Mouse (Mus musculus): ENCODE data around the gene Kif1a.

Kif1a gene

DNA sequence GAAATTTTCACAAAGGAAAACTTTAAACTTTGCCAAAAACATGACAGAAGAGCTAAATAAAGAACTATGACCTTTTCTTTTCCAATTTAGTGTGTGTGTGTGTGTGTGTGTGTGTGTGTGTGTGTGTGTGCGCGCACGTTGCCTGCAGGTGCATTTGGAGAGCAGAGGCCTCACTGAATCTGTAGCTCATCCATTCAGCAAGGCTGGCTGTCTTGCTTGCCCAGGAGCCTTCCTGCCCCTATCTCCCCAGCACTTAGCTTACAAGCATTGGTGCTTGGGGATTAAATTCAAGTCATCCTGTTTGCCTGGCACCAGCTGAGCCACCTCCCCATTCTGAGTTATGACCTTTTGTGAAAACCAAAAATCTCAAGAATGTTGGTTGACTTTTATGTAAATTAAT is 9.2 kb downstream of the Kif1a start:
- DNase-seq = no peak

DNA sequence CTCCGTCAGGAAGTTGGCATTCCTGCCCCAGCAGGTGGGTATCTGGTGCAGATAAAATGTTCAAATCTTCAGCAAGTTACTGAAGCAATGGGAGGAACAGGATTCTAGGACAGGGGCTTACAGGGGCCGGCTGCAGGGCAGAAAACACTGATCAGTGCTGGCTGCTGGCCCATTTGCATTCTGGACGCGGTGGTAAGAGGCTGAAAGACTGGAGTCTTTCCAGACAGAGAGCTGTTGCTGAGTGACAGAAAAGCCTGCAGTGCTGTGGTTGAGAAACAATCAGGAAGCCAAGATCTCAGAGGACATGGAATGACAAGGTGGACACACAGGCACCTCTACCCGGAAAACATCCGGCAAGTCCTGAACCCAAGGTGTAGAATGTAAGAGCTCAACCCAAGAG is 16.6 kb downstream of the Kif1a start:
- no peak for DNase-seq

DNA sequence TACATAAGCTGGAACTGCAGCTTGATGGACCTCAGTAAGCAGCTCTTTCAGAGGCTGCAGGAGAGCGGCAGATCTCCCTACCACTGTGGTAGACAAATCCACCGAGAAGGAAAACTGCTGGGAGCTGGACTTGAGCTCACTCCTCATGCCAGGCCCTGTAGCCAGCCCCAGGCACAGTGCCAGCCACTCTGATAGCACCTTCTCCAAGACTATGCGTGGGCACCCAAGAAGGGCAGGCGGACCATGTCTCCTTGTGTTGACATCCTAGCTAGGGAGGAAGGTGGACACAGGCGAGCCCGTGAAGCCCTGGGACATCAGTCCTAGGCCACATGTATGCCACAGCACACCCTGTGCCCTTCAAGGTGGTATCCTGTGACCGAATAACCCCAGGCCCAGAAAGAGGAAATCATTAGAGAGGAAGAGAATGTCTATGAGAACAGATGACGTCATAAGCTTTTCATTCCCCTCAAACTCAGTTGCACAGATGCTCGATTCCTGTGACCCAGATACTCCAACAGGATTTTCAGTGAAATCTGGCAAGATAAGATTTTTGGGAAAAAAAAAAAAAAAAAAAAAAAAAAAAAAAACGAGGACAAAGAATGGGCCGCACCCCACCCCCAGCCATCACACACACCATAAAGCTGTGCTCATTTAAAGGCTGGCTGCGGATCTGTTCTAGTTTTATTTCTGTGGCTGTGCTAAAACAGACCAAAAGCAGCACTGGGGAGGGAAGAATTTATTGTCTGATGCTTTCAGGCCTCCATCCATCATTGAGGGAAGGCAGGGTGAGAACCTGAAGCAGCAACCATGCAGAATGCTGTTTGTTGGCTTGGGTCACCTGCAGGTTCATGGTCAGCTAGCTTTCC is 18.1 kb downstream of the Kif1a start:
- no peak for DNase-seq

DNA sequence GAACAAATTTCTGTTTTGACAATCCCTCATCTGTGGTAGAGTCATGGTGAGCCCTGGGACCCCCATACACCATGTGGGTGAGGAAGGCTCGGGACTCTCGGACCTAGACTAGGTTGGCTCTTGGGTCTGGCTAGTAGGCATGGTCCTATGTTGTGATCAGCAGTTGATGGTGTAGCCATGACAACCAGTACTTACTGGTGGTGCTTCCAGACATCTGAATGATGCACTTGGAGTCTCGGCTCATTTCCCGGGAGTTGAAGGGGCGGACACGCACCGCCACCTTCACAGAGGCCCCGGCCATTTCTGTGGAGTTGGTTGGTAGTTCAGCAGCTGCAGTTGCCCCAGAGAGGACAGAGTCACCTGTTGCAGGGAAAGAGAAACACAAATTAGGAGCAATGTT is 19.6 kb downstream of the Kif1a start:
- DNase-seq = no peak

DNA sequence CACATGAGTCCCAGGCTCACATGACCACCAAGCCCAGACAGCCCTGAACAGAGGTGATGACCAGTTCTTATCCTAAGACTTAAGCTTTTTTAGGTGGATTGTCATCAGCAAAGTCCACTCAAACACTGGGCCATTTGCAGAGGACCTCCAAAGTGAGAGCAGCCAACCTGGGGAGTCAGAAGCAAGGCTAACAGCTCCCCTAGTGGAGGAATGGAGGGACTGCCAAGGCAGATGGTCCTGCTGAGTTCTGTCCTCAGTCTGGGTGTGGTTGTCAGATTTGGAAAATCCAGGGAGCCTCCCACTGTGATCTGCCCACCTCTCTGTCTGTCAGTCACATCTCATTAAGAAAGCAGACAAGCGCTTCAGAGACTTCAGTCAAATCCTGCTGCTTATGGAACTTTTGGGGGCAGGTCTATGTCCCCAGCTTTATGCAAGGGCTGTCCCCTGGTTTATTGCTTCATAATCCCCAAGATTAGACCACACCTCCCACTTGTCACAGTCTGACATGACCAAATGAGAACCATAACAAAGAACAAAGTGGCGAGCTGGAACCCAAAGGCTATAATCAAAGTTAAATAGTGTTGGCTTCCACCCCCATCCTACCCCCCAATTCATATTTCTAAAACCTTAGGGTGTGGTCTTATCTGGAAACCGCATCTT is 20.7 kb downstream of the Kif1a start:
- DNase-seq = peak; percentile 11 to 17

DNA sequence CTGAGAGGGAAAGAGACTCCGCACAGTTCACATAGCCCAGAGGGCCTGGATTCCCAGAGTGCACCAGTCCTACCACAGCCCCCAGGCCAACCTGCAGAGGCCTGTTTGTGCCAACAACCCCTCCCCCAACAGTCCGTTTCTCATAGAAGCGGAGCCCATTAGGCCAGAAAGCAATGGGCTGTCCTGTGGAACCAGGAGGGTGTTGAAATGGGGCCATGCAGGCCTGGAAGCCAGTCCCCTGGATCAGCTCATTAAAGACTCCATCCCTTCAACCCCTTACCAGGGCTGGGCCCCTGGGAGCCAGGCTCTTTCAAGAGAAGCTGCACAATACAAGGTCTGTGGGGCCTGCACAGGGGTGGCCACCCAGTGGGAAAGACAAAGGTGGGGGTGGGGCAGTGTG is 22.1 kb downstream of the Kif1a start:
- no peak for DNase-seq

DNA sequence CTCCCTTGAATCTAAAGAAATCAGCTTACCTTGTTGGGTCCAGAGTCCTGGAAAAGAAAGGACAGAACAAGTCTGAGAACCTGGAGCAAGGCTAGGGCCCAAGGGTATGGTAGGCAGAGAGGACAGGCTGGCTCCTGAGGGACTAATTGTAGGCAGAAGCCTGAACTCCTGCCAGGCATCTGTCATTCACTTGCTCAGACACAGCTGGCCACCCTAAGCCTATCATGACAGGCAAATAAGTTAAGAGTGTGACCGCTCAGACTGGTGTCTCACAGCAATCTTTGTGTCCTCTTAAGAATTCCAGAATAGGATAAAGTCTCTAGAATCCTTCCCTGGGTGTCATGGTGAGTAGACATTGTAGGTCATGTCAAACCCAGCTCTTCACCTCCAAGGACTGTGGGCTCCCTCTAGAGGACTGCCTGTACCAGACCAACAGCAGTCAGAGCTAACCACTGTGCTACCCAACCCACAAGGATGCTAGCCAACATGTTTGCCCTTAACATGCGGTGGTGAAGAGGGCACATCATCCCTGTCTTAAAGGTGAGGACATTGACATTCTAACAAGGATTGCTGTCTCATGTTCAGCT is 29.4 kb downstream of the Kif1a start:
- DNase-seq = peak in 1 of 2 experiments; percentile 5

DNA sequence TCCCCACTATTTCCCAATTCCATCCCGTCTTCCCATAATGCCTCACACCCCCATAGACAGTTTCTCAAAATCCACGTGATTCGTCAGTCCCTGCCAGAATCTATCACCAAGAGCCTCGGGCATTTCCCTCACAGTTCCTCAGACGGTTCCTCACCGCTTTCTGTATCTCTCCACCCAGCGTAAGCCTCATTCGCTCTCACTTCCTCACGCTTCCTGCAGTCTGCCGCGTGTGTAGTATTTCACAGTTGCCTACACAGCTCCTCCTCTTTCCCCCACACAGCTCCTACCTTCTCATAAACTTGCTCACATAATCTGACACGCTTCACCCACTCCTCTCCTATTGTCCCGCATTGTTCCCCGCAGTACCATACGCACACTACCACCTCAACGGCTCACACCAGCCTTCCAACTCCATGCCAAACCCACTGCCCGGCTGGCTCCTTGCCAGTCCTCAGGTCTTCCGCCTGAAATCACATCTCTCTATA is 30.2 kb downstream of the Kif1a start:
- no peak for DNase-seq

DNA sequence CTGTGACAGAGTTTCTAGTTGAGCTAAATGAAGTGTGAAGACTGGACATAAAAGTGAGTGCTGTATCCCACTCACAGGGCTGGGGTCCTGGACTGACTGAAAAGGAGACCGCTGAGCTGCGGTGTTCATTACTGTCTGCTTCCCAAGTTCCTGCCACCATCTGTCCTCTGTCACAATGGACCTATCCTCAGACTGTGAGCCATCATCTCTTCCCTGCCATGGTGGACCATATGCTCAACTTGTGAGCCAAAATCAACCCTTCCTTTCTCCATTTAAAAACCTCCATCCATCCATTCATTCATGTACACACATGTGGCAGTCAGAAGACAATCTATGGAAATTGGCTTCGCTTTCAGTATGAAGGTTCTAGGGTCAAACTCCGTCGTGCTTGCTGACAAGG is 30.9 kb downstream of the Kif1a start:
- no peak for DNase-seq

DNA sequence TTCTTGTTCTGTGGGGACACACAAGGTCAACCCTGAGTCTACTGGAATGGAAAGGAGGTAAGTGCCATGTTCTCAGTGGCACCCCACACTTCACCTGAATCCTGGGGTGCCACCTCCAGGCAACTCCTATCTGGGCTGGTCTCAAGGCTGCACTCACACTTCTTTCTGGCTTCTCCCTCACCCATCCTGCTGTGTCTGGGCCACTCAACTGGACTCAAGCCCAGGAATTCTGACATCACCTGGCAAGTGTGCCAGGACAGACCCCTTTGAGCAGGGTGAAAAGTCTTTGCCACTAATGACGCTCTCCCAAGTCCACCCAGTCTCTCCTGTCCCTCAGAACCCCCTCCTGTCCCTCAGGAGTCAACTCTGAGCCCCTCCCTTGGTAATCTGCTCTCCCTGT is 33.2 kb downstream of the Kif1a start:
- no peak for DNase-seq

DNA sequence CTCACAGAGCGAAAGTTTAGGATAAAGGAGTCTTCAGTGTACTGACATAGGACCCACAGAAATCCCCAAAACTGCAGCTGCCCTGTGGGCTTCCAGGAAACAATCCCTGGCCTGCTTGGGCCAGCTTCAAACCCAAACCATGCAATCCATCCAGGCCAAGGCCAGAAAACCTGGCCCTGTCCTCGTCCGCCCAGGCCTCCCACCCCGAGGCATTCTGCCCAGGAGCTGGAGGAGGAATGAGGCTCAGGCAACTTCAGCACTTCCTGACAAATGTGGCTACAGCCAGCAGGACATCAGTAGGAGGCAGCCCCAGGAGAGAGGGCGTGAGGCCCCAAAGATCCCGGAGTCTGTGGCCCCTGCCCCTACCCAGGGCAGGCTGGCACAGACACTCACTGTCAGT is 36.1 kb downstream of the Kif1a start:
- no peak for DNase-seq

DNA sequence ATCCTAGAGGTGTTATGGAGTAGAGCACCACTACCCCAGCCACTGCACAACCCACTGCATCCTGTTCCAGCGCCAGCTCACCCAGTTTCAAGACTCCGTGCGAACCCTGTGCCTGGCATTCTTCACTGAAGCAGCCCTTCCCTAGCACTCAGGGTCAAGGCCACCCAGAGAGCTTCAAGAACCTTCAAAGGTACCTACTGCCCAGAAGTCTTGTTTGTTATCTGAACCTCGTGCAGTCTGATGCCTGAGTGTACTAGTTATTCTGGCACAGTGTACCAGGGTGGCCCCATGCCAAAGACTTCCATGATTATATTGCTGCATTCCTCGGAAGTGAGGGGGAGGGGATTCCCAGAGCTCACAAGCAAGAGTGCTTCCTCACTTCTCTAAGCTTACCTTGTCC is 38.1 kb downstream of the Kif1a start:
- DNase-seq = no peak

DNA sequence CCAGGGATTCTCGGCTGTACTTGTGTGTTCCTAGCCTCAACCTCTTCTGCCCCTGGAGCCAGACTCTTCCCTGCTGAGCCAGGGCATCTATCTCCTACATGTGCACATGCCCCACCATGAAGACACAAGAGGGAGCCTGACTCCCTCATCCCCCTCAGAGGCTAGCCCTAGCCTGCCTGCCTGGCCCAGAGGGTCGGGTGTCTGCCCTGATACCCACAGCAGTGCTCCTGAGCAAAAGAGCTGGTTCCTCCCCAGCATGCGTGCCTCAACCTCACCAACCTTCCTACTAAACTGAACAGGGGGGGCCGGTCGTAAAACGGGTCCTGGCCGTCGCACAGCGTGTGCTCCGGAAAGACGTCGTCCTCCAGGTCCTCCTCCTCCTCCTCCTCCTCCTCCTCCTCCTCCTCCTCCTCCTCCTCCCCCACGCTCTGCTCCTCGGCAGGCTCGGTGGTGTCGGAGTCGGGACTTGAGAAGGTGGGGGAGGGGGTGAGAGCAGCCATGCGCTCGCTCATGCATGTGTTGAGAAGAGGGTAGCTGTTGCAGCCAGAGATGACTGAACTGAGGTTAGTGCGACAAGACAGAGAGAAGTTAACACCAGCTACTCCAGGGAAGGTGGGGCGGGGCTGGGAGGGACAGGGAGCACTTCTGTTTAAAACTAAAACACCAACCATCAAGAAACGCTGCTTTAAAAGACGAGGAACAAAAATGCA is 50.5 kb downstream of the Kif1a start:
- DNase-seq = no peak

DNA sequence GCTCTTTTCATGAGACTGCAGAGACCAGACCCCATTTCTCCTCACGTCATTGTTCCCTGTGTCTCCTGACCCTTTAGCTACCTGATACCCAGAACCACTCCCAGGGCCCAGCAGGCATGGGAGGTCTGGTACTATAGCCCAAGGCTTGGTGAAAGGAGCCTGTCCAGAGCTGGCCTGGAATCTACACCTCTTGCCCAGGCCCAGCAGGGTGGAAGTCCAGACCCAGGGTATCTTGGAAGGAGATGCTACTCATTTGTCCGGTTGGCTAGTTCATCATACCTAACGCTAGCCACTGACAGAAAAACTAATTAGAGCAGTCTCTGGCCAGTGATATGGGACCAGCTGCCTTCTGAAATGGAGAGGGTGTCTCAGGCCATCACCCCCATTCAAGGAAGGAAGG is 51.7 kb downstream of the Kif1a start:
- no peak for DNase-seq

DNA sequence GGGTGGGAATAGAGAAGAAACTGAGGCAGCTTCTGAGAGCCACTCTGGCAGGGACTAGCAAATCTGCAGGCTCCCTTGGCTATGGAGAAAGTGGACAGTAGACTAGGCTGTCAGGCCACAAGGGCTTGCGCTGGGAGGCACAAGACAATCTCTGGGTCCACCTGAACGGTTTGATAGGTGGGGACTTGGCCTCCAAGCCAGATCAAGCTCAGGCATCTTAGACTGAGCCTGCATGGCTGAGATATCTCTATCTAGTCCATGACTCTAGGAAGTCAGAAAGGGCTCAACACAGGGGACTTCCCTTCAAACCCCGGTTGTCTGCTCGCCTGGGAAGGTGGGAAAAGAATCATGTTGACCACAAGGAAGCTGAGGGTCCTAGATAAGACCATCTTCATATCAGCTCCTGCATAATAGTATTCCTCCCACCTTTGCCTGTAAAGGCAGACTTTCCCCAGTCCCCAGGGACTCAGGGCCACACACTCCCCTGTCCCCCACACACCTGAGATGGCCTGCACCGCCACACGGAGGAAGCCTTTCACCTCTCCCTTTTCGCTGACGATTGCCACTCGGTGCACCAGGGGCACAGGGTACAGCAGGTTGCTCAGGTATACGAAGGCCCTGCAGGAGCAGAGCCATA is 55.5 kb downstream of the Kif1a start:
- DNase-seq = no peak

DNA sequence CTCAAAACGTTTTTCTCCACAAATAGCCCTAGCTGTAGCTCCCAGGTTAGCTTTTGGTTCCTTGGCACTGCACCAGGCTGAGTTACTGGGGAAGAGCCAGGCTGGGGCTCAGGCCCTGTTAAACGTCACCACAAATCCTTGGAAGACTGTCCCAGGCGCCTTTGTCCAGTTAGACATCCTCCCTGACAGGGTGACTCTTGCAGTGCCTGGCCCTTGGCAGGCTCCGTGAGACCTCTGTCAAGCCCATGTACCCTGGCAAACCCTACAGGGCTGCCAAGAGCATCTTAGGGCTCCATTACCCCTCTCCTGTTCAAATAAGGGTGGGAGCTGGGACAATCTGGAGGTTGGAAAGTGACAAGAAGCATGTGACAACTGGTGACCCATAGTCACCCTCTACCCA is 65.8 kb downstream of the Kif1a start:
- no peak for DNase-seq

DNA sequence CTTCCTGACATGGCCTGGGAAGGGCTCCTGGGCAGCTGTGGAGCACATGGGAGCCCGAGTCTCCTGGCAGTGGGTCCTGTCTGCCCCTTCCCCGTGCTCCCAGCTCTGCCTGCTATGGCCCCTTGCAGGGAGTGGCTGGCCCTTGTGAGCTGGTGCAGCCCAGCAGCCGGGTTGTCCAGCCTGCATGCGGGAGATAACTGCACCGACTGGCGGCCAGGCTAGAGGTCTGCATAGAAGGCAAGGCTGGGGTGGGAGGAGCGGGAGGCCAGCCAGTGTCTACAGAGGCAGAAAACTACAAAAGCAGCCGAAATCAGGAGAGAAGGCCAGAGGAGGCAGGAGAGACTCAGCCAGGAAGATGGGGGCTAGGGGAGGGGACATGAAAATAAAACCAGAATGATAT is 67.8 kb downstream of the Kif1a start:
- DNase-seq = no peak

DNA sequence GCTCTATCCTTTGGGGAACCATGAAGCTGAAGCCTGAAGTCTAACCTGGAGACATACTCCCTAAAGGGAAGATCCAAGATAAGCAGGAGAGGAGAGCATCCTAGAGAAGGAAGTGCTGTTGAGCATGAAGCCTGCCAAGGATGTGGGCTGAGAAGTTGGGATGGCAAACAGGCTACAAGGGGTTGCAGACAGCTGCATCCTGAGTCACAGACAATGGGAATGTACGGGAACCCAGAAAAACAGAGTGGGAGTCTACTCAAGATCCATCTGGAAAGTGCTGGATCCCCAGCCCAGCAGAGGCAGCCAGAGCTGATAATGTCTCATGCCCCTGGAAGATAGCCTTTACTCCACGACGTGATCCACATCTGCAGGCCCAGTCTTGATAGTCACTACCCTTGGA is 70.6 kb downstream of the Kif1a start:
- no peak for DNase-seq

DNA sequence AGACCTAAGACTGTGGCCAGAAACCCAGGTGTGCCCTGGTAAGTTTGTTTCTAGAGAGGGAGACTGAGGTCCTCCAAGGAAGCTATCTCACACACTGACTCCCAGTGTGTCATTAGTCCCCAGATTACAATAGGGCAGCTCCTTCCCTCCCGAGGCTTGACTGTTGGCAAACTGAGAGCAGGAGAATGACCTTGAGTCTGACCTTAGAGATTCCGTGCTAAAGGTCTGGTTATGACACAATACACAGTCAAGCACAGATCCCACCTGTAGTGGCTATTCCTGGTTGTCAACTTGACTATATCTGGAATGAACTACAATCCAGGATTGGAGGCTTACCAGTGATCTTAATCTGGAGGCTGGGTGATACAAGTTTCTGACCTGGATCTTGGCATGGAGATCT is 71.7 kb downstream of the Kif1a start:
- DNase-seq = no peak

DNA sequence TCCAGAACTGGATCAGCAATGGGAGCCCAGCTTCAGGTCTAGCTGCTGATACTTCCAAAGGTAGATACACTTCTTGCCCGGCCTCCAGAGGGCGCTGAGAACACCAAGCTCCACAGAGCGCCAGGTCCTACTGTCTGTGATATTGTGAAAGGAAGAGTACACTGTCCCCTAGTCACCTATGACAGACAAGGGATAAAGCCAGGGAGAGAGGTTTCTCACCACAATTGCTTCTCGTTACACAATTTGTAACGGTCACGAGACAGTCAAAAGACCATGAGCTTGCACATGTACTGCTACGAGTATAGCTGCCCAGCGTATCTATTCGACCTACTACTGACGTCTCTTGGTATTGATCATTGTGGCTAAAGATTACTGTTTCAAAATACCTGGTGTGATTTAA is 72.4 kb downstream of the Kif1a start:
- DNase-seq = no peak

DNA sequence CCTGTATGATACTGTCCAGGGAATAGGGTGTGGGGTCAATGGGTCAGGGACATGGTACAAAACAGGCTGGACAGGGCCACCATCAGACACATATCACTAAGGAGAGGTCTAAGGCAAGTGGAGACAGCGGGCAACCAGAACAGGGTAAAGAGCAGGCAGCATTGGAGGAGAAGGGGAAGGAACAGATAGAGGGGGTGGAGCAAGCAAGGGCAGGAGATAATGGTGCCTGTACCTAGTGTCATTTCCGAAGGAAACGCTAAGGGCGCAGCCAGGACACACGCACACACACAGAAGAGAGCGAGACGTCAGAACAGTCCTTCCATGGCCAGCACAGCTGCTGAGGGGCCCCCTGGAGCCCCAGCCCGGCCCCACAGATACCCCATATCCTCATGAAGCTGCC is 75.2 kb downstream of the Kif1a start:
- DNase-seq = no peak

DNA sequence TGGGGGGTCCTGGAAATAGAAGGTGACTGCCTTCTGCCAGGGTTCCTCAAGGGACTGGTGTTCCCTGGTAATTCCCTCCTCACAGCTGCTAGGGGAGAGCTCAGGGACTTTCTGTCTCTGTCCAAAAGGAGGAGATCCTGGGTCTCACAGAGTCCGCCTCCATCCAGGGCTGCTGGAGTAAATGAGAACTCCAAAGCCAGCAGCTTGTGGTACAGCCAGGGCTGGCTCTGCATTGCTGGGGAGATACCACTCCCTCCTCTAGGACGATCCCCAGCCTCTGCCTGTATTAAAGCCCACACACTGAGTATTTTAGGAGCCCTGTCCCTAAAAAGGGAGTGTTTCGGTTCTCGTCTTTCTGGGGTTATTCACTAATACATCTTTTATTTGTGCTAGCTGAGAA is 81.1 kb downstream of the Kif1a start:
- DNase-seq = no peak

DNA sequence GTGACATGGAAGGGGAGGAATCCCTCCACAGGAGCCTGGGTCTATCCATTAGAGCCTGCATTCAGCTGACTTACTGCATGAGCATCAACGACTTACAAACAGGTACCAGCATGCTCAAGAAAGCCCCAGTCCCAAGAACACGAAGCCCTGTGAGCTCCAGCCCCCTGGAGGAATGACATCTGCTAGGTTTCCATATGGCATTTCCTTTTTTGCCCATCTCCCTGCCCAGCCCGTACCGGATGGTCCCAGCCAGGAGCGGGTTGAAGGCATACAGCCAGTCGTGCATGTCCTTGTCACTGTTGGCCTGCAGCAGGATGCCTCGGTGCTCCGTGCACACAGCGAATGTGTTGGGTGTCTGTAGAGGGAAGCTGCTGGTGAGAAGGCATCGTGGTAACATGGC is 83.0 kb downstream of the Kif1a start:
- no peak for DNase-seq
